Comparison of ENCODE assay signal across 3 mouse cellular contexts in the genomic region with DNA sequence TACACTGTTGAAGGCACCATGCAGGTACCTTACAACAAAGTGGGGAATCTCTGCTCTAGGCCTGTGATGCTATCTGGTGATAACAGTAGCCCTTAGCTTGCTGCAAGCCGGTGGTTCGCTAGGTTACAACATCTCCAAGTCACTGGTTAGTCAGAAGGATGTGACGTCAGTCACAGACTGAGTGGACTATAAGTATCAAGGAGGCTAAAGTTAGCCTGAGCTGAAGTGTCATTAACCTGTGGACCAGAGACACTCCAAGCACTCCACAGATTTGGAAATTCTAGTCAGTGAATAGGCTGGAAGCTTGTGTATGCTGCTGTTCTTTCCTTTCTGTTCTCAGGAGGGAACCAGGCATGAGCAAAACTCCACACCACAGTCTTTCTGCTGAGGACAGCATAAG.
DNase-seq lines count a peak whose midpoint lies in the region; ATAC-seq and TF ChIP-seq lines count a peak whose summit lies in the region.
"Not testable (repeated sequence)": the region's sequence is repeated elsewhere in the genome, so short reads cannot be mapped to it uniquely, and the experiment has no call there.

No protein-coding gene starts in this region.

- not testable (repeated sequence) for H3K9me3 ChIP-seq in lung, embryonic 16.5 days (ENCODE audit: control insufficient read depth, low read length); lung, postnatal 0 days (ENCODE audit: low read length)

- not testable (repeated sequence) for TF ChIP-seq CTCF in lung, postnatal 0 days (IDR thresholded peaks at IDR 0.05)

- H3K4me3 ChIP-seq in lung, embryonic 16.5 days (ENCODE audit: low read length); lung, postnatal 0 days (ENCODE audit: low read depth, low read length): not testable (repeated sequence)

- H3K36me3 ChIP-seq in lung, embryonic 16.5 days (ENCODE audit: control insufficient read depth, insufficient read depth, low read length); lung, postnatal 0 days (ENCODE audit: insufficient read depth, low read length): not testable (repeated sequence)

- ATAC-seq in lung, embryonic 16.5 days (ENCODE audit: low read depth), result peak; percentile 60
- ATAC-seq in lung, postnatal 0 days, result peak; percentile 96
- 0 out of 2 replicates have a peak, but pooled peaks have one; percentile 35 for ATAC-seq in megakaryocyte, adult 5-6 weeks (ENCODE audit: poor library complexity, severe bottlenecking)

- WGBS in lung, embryonic 16.5 days, result no CpG with 5 or more reads among the region's 3 CpGs
- WGBS in lung, postnatal 0 days, result no CpG with 5 or more reads among the region's 3 CpGs

- not testable (repeated sequence) for H3K27ac ChIP-seq in lung, embryonic 16.5 days (ENCODE audit: low read length); lung, postnatal 0 days (ENCODE audit: low read length)

- not testable (repeated sequence) for H3K9ac ChIP-seq in lung, embryonic 16.5 days (ENCODE audit: low read length); lung, postnatal 0 days (replicated peaks; ENCODE audit: low read depth)

- not testable (repeated sequence) for H3K27me3 ChIP-seq in lung, embryonic 16.5 days (ENCODE audit: control insufficient read depth, insufficient read depth, low read depth, low read length); lung, postnatal 0 days (replicated peaks; ENCODE audit: insufficient read depth, low read length)

- not testable (repeated sequence) for DNase-seq in lung, postnatal 0 days (ENCODE audit: low spot score)

- TF ChIP-seq EP300 in lung, postnatal 0 days (IDR thresholded peaks at IDR 0.05), result not testable (repeated sequence)

- H3K4me2 ChIP-seq in lung, embryonic 16.5 days (ENCODE audit: low read depth, low read length); lung, postnatal 0 days (replicated peaks; ENCODE audit: low read depth, low read length): not testable (repeated sequence)

- H3K4me1 ChIP-seq in lung, embryonic 16.5 days (replicated peaks; ENCODE audit: control insufficient read depth, insufficient read depth, low read length); lung, postnatal 0 days (ENCODE audit: insufficient read depth, low read depth, low read length): not testable (repeated sequence)

Comparison
In these comparisons a context has a peak if more than half of its experiments do, and no peak if none do; other contexts are left out.
1. ATAC-seq: peak in every context shown above with its lines; median percentile 96 in lung, postnatal 0 days; 60 in lung, embryonic 16.5 days; 35 in megakaryocyte, adult 5-6 weeks.